Mouse (Mus musculus) forebrain, embryonic 16.5 days (tissue): ENCODE results near the gene Vps35l. TPM values are rescaled to one million over a fixed set of nuclear protein-coding genes. Genes with fewer than 3 reads are reported as not detected.

Source experiments
- ATAC-seq: fragments of 200-750 bp; cut with Nextera tagmentation; 2 replicates; pipeline ENCODE4 v1.8.0; 2017; ENCODE audit warnings: mild to moderate bottlenecking, moderate library complexity
- H3K27ac ChIP-seq: fragments of 300-500 bp; sonication (generic); 2 replicates; pipeline ENCODE4 v1.5.1; 2014; ENCODE audit warnings: low read length, control low read depth
- H3K27me3 ChIP-seq: fragments of 300-500 bp; sonication (generic); replicated peaks from 2 replicates; pipeline ENCODE4 v1.6.1; 2014; ENCODE audit warnings: low read length; ENCODE audit not compliant: control insufficient read depth, insufficient read depth
- H3K36me3 ChIP-seq: fragments of 300-500 bp; sonication (generic); 2 replicates; pipeline ENCODE4 v1.6.1; 2014; ENCODE audit not compliant: control insufficient read depth, insufficient read depth
- H3K4me1 ChIP-seq: fragments of 300-500 bp; sonication (generic); replicated peaks from 2 replicates; pipeline ENCODE4 v1.6.1; 2014; ENCODE audit warnings: low read length; ENCODE audit not compliant: control insufficient read depth, insufficient read depth
- H3K4me2 ChIP-seq: fragments of 300-500 bp; sonication (generic); 2 replicates; pipeline ENCODE4 v1.6.1; 2014; ENCODE audit warnings: mild to moderate bottlenecking, low read length, control low read depth
- H3K4me3 ChIP-seq: fragments of 300-500 bp; sonication (generic); replicated peaks from 2 replicates; pipeline ENCODE4 v1.5.1; 2014; ENCODE audit warnings: mild to moderate bottlenecking, low read length, control low read depth
- H3K9ac ChIP-seq: fragments of 300-500 bp; sonication (generic); replicated peaks from 2 replicates; pipeline ENCODE4 v1.6.1; 2014; ENCODE audit warnings: low read depth, low read length, control low read depth
- H3K9me3 ChIP-seq: fragments of 300-500 bp; sonication (generic); 2 replicates; pipeline ENCODE4 v1.6.1; 2016; ENCODE audit warnings: low read length; ENCODE audit not compliant: control insufficient read depth
- WGBS: fragments of 180-500 bp; shearing (Covaris S2); extraction: QIAGEN DNeasy Blood & Tissue Kit; methylation state at CpG from one replicate; pipeline ENCODE4 v1.1.7; 2014; 5-methylcytosine and 5-hydroxymethylcytosine counted together
- polyA plus RNA-seq: library from polyadenylated mRNA; unstranded; fragments of >200 nt; fragmentation: Nextera tagmentation; extraction: Ambion mirVana; gene quantifications from 2 replicates; pipeline ENCODE4 v1.2.1, GENCODE M21; 2015

Gene Vps35l
- polyA plus RNA-seq, 1 experiment from 2014 or later = 103 TPM

DNA sequence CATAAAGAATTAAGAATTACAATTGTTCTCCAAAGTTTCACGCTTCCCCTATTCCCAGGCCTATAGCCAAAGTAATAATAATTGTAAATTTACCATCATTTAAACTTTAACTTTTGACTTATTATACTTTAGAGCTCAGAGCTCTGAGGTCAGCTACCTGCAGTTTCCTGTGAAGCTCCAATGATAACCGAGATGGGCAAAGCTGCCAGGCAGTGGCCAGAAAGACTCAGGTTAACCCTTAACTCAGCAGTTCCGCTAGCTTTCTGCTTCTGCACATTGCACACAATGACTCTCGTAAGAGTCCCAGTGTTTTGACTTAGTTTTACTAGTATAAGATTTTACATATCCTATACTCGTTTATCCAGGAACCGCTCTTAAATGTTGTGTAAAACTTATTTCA, 46.1 kb downstream of the Vps35l start:
- no peak overlapping the region for H3K4me3 ChIP-seq
- no peak overlapping the region for H3K4me2 ChIP-seq
- no peaks in the 10 kb centered on the region for H3K9me3 ChIP-seq
- WGBS = 75% methylated on average over 6 of the region's 6 CpGs
- H3K9ac ChIP-seq = no peak overlapping the region
- ATAC-seq = no peak
- peaks cover 6% of the 10 kb centered on the region for H3K36me3 ChIP-seq
- H3K27ac ChIP-seq = no peak overlapping the region
- no peaks in the 10 kb centered on the region for H3K4me1 ChIP-seq
- no peaks in the 10 kb centered on the region for H3K27me3 ChIP-seq

- no peaks in the 10 kb centered on the region for H3K4me1 ChIP-seq
- H3K4me3 ChIP-seq = no peak overlapping the region
- WGBS = 90% methylated on average over 5 of the region's 5 CpGs
- no peak overlapping the region for H3K27ac ChIP-seq
- H3K27me3 ChIP-seq = no peaks in the 10 kb centered on the region
- H3K9me3 ChIP-seq = no peaks in the 10 kb centered on the region
- no peak for ATAC-seq
- H3K4me2 ChIP-seq = no peak overlapping the region
- no peak overlapping the region for H3K9ac ChIP-seq
- peaks cover 11% of the 10 kb centered on the region for H3K36me3 ChIP-seq
Observed at GRCm38 (mm10) chr7:118787326-118787725, 47.3 kb downstream of the Vps35l start.

DNA sequence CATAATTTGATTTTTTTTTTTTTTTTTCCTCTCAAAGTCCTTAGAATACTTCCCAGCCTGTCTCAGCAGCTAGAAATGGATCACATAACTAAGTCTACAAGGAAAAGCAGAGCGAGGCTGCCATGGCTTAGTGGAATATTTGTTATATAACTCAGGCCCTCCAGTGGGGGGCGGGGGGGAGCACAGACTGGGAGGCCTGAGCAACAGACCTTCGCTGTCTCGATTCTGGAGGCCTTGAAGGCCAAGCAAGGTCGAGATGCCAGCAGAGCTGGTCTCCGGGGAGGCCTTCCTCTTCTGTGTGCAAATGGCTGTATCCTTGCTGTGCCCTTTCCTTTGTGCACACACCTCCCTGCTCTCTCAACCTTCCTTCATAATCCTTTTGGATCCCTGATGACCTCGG, 48.5 kb downstream of the Vps35l start:
- no peaks in the 10 kb centered on the region for H3K4me1 ChIP-seq
- H3K27me3 ChIP-seq = no peaks in the 10 kb centered on the region
- 67% methylated on average over 7 of the region's 7 CpGs for WGBS
- H3K9ac ChIP-seq = no peak overlapping the region
- H3K4me3 ChIP-seq = no peak overlapping the region
- peaks cover 14% of the 10 kb centered on the region for H3K36me3 ChIP-seq
- H3K27ac ChIP-seq = no peak overlapping the region
- no peaks in the 10 kb centered on the region for H3K9me3 ChIP-seq
- ATAC-seq = no peak
- no peak overlapping the region for H3K4me2 ChIP-seq

DNA sequence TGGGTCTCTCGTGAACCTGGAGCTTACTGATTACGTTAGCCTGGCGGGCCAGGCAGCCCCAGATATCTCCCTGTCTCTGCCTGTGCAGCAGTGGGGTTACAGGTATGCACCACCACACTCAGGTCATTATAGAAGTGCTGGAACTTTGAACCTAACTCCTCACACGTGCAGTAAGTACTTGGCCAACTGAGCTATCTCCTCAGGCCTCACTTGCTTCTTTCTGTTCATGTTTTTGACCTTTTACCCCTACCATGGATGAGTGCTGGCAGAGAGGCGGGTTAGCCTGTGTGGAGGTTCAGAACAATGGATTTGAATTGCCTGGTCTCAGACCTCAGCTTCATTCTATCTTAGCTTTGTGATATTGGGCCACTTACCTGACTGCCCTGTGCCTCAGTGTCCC, 50.3 kb downstream of the Vps35l start:
- Histone ChIP-seq H3K27me3 (no peaks in the 10 kb centered on the region), H3K4me2 (no peak overlapping the region), H3K9me3 (no peaks in the 10 kb centered on the region), H3K4me1 (no peaks in the 10 kb centered on the region), H3K27ac (no peak overlapping the region), H3K36me3 (peaks cover 12% of the 10 kb centered on the region), H3K4me3 (no peak overlapping the region), H3K9ac (no peak overlapping the region)
- ATAC-seq = no peak
- 81% methylated on average over 5 of the region's 5 CpGs for WGBS

- H3K27ac ChIP-seq = no peak overlapping the region
- WGBS = 84% methylated on average over 8 of the region's 8 CpGs
- H3K9ac ChIP-seq = no peak overlapping the region
- no peak overlapping the region for H3K4me2 ChIP-seq
- H3K27me3 ChIP-seq = no peaks in the 10 kb centered on the region
- H3K4me1 ChIP-seq = no peaks in the 10 kb centered on the region
- no peaks in the 10 kb centered on the region for H3K9me3 ChIP-seq
- ATAC-seq = no peak
- peaks cover 15% of the 10 kb centered on the region for H3K36me3 ChIP-seq
- H3K4me3 ChIP-seq = no peak overlapping the region
Observed at GRCm38 (mm10) chr7:118793899-118794298, 53.9 kb downstream of the Vps35l start.

GRCm38 (mm10) chr7:118795779-118796178, 55.8 kb downstream of the Vps35l start:
- peaks cover 23% of the 10 kb centered on the region for H3K36me3 ChIP-seq
- H3K4me2 ChIP-seq = no peak overlapping the region
- no peak for ATAC-seq
- H3K27me3 ChIP-seq = no peaks in the 10 kb centered on the region
- H3K4me1 ChIP-seq = no peaks in the 10 kb centered on the region
- H3K9ac ChIP-seq = no peak overlapping the region
- no peak overlapping the region for H3K27ac ChIP-seq
- no peaks in the 10 kb centered on the region for H3K9me3 ChIP-seq
- 91% methylated on average over 8 of the region's 8 CpGs for WGBS
- H3K4me3 ChIP-seq = no peak overlapping the region

GRCm38 (mm10) chr7:118796838-118797237, 56.8 kb downstream of the Vps35l start:
- Histone ChIP-seq H3K4me3 (no peak overlapping the region), H3K9me3 (no peaks in the 10 kb centered on the region), H3K4me2 (no peak overlapping the region), H3K4me1 (no peaks in the 10 kb centered on the region), H3K27ac (no peak overlapping the region), H3K27me3 (no peaks in the 10 kb centered on the region), H3K9ac (no peak overlapping the region), H3K36me3 (peaks cover 24% of the 10 kb centered on the region)
- 87% methylated on average over 9 of the region's 9 CpGs for WGBS
- no peak for ATAC-seq

GRCm38 (mm10) chr7:118797600-118797999, 57.6 kb downstream of the Vps35l start:
- H3K36me3 ChIP-seq = peaks cover 21% of the 10 kb centered on the region
- WGBS = 85% methylated on average over 7 of the region's 7 CpGs
- ATAC-seq = no peak

DNA sequence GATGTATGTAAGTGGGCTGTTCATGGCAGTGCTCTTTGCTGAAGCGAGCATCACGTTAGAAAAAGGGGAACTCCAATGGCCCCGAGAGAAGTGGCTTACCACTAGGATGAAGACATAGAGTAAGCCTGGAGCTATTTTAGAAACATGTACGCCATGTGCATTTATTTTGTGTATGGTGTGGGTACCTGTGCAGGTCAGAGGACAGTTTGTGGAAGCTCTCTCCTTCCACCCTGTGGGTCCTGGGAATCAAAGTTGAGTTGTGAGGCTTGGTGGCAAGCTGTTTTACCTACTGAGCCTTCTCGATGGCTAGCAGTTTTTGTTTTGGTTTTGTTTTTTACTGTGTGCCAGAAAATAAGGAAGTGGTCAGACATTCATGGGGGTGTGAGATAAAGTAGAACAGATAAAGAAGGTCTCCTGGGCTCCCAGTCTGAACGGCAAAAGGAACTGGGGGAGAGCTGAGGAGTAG, 58.1 kb downstream of the Vps35l start:
- H3K9ac ChIP-seq = no peak overlapping the region
- H3K4me1 ChIP-seq = no peaks in the 10 kb centered on the region
- 91% methylated on average over 6 of the region's 6 CpGs for WGBS
- no peak for ATAC-seq
- H3K4me3 ChIP-seq = no peak overlapping the region
- H3K27ac ChIP-seq = no peak overlapping the region
- no peak overlapping the region for H3K4me2 ChIP-seq
- peaks cover 21% of the 10 kb centered on the region for H3K36me3 ChIP-seq
- H3K27me3 ChIP-seq = no peaks in the 10 kb centered on the region
- no peaks in the 10 kb centered on the region for H3K9me3 ChIP-seq

More at GRCm38 (mm10) chr7:118797600-118797999, 57.6 kb downstream of the Vps35l start:
- Histone ChIP-seq H3K4me2 (no peak overlapping the region), H3K4me1 (no peaks in the 10 kb centered on the region), H3K27me3 (no peaks in the 10 kb centered on the region), H3K27ac (no peak overlapping the region), H3K4me3 (no peak overlapping the region), H3K9ac (no peak overlapping the region), H3K9me3 (no peaks in the 10 kb centered on the region)

- no peak overlapping the region for H3K27ac ChIP-seq
- H3K9ac ChIP-seq = no peak overlapping the region
- no peaks in the 10 kb centered on the region for H3K27me3 ChIP-seq
- H3K4me2 ChIP-seq = no peak overlapping the region
- no peaks in the 10 kb centered on the region for H3K9me3 ChIP-seq
- no peak overlapping the region for H3K4me3 ChIP-seq
- peaks cover 24% of the 10 kb centered on the region for H3K36me3 ChIP-seq
- ATAC-seq = no peak
- H3K4me1 ChIP-seq = no peaks in the 10 kb centered on the region
- WGBS = 91% methylated on average over 15 of the region's 15 CpGs
Observed at GRCm38 (mm10) chr7:118800112-118800734, 60.2 kb downstream of the Vps35l start.
